Mouse (Mus musculus) kidney, postnatal 0 days (tissue): ENCODE results near the gene Dlgap1. TPM values are rescaled to one million over a fixed set of nuclear protein-coding genes. Genes with fewer than 3 reads are reported as not detected.

ENCODE experiments used
- ATAC-seq: fragments of 200-750 bp; cut with Nextera tagmentation; replicated peaks from 2 replicates; pipeline ENCODE4 v1.8.0; 2017; ENCODE audit warnings: low read depth, moderate number of reproducible peaks, moderate TSS enrichment, moderate library complexity; ENCODE audit not compliant: low FRiP score
- DNase-seq: peaks from one replicate; pipeline ENCODE4 v3.0.0-alpha.2; 2016; ENCODE audit warnings: low spot score
- H3K27ac ChIP-seq: fragments of 300-500 bp; sonication (generic); 2 replicates; pipeline ENCODE4 v1.5.1; 2014; ENCODE audit warnings: mild to moderate bottlenecking
- H3K27me3 ChIP-seq: fragments of 300-500 bp; sonication (generic); 2 replicates; pipeline ENCODE4 v1.6.1; 2014; ENCODE audit warnings: low read length, mixed read lengths; ENCODE audit not compliant: insufficient read depth
- H3K36me3 ChIP-seq: fragments of 300-500 bp; sonication (generic); 2 replicates; pipeline ENCODE4 v1.6.1; 2014; ENCODE audit warnings: low read length, mixed read lengths; ENCODE audit not compliant: insufficient read depth
- H3K4me1 ChIP-seq: fragments of 300-500 bp; sonication (generic); replicated peaks from 2 replicates; pipeline ENCODE4 v1.6.1; 2014; ENCODE audit warnings: antibody characterized with exemption, low read length, mixed read lengths; ENCODE audit not compliant: insufficient read depth
- H3K4me2 ChIP-seq: fragments of 300-500 bp; sonication (generic); 2 replicates; pipeline ENCODE4 v1.6.1; 2014; ENCODE audit warnings: mild to moderate bottlenecking, low read length, moderate library complexity, mixed read lengths
- H3K4me3 ChIP-seq: fragments of 300-500 bp; sonication (generic); replicated peaks from 2 replicates; pipeline ENCODE4 v1.5.1; 2014; ENCODE audit warnings: low read depth, low read length
- H3K9ac ChIP-seq: fragments of 300-500 bp; sonication (generic); 2 replicates; pipeline ENCODE4 v1.6.1; 2014; ENCODE audit warnings: low read depth, low read length
- H3K9me3 ChIP-seq: fragments of 300-500 bp; sonication (generic); replicated peaks from 2 replicates; pipeline ENCODE4 v1.6.1; 2016; ENCODE audit warnings: low read length, inconsistent platforms, mixed read lengths
- CTCF ChIP-seq: IDR thresholded peaks from 2 replicates; pipeline ENCODE4 v1.5.1; 2016; ENCODE audit warnings: antibody characterized with exemption, low read depth, mild to moderate bottlenecking, moderate library complexity
- WGBS: fragments of 180-500 bp; shearing (Covaris S2); extraction: QIAGEN DNeasy Blood & Tissue Kit; methylation state at CpG from one replicate; pipeline ENCODE4 v1.1.7; 2014; 5-methylcytosine and 5-hydroxymethylcytosine counted together
- polyA plus RNA-seq: library from polyadenylated mRNA; unstranded; fragments of >200 nt; fragmentation: Nextera tagmentation; extraction: Ambion mirVana; gene quantifications from 2 replicates; pipeline ENCODE4 v1.2.1, GENCODE M21; 2015

Gene Dlgap1
- polyA plus RNA-seq, 1 experiment from 2014 or later = 3.6 TPM

- Histone ChIP-seq H3K9ac (no peak overlapping the region), H3K4me2 (no peak overlapping the region), H3K27me3 (no peaks in the 10 kb centered on the region), H3K4me3 (no peak overlapping the region), H3K9me3 (no peaks in the 10 kb centered on the region), H3K4me1 (peaks cover 9% of the 10 kb centered on the region; the same call in 1 of the 2 replicates), H3K27ac (no peak overlapping the region), H3K36me3 (no peaks in the 10 kb centered on the region)
- WGBS = 83% methylated on average over 6 of the region's 6 CpGs
- DNase-seq (no peak), ATAC-seq (no peak)
- TF ChIP-seq CTCF = no peak
Measured at GRCm38 (mm10) chr17:70739346-70739745, 770.5 kb downstream of the Dlgap1 start.

- Histone ChIP-seq H3K36me3 (no peaks in the 10 kb centered on the region), H3K9me3 (no peaks in the 10 kb centered on the region), H3K27ac (no peak overlapping the region), H3K4me2 (no peak overlapping the region), H3K4me1 (peaks cover 9% of the 10 kb centered on the region), H3K9ac (no peak overlapping the region), H3K27me3 (no peaks in the 10 kb centered on the region), H3K4me3 (no peak overlapping the region)
- DNase-seq (no peak), ATAC-seq (no peak)
- 48% methylated on average over 1 of the region's 1 CpGs for WGBS
- no peak for TF ChIP-seq CTCF
Measured at GRCm38 (mm10) chr17:70741696-70742095, 772.8 kb downstream of the Dlgap1 start.

- Histone ChIP-seq H3K9ac (no peak overlapping the region), H3K9me3 (no peaks in the 10 kb centered on the region), H3K36me3 (no peaks in the 10 kb centered on the region), H3K27ac (no peak overlapping the region), H3K4me3 (no peak overlapping the region), H3K4me2 (no peak overlapping the region), H3K27me3 (no peaks in the 10 kb centered on the region), H3K4me1 (peaks cover 25% of the 10 kb centered on the region)
- no peak for ATAC-seq
- WGBS = 91% methylated on average over 5 of the region's 5 CpGs
- TF ChIP-seq CTCF = no peak
- DNase-seq = no peak
Measured at GRCm38 (mm10) chr17:70744570-70745153, 775.8 kb downstream of the Dlgap1 start.

- 69% methylated on average over 6 of the region's 6 CpGs for WGBS
- peaks cover 25% of the 10 kb centered on the region for H3K4me1 ChIP-seq
- H3K36me3 ChIP-seq = no peaks in the 10 kb centered on the region
- no peak overlapping the region for H3K4me3 ChIP-seq
- no peak overlapping the region for H3K9ac ChIP-seq
- no peak overlapping the region for H3K4me2 ChIP-seq
- DNase-seq (peak; percentile 70), ATAC-seq (no peak; the same call in 1 of the 2 replicates)
- no peak overlapping the region for H3K27ac ChIP-seq
- TF ChIP-seq CTCF = no peak
- no peaks in the 10 kb centered on the region for H3K27me3 ChIP-seq
- no peaks in the 10 kb centered on the region for H3K9me3 ChIP-seq
Measured at GRCm38 (mm10) chr17:70745385-70745784, 776.5 kb downstream of the Dlgap1 start.

- H3K4me1 ChIP-seq = peaks cover 25% of the 10 kb centered on the region
- no peak overlapping the region for H3K4me3 ChIP-seq
- 0 out of 2 replicates have a peak overlapping the region, but pooled peaks have one; percentile 0 for H3K4me2 ChIP-seq
- TF ChIP-seq CTCF = peak; percentile 45; the same call in 1 of the 2 replicates
- peak; percentile 69 for DNase-seq
- no peaks in the 10 kb centered on the region for H3K9me3 ChIP-seq
- 33% methylated on average over 9 of the region's 9 CpGs for WGBS
- H3K9ac ChIP-seq = no peak overlapping the region
- H3K36me3 ChIP-seq = no peaks in the 10 kb centered on the region
- no peaks in the 10 kb centered on the region for H3K27me3 ChIP-seq
- peak overlapping the region; percentile 75 for H3K27ac ChIP-seq
- ATAC-seq = peak; percentile 61
Measured at GRCm38 (mm10) chr17:70746379-70747079, 777.7 kb downstream of the Dlgap1 start.

GRCm38 (mm10) chr17:70747731-70748475, 779.0 kb downstream of the Dlgap1 start:
- H3K9me3 ChIP-seq = no peaks in the 10 kb centered on the region
- peak overlapping the region; percentile 43 for H3K9ac ChIP-seq
- peak overlapping the region; percentile 22 for H3K4me3 ChIP-seq
- peak; percentile 81 for DNase-seq
- no peaks in the 10 kb centered on the region for H3K27me3 ChIP-seq
- peak overlapping the region; percentile 57 for H3K4me2 ChIP-seq
- H3K27ac ChIP-seq = peak overlapping the region; percentile 88
- H3K36me3 ChIP-seq = no peaks in the 10 kb centered on the region
- peaks cover 25% of the 10 kb centered on the region for H3K4me1 ChIP-seq
- no peak for ATAC-seq
- 2% methylated on average over 23 of the region's 23 CpGs for WGBS
- TF ChIP-seq CTCF = no peak
